Mouse (Mus musculus) liver, embryonic 14 days (tissue): Measurements from ENCODE around the gene Wwox. TPM values are rescaled to one million over a fixed set of nuclear protein-coding genes. Genes with fewer than 3 reads are reported as not detected.

Experiments
- polyA plus RNA-seq: library from polyadenylated mRNA; depleted of rRNA; stranded (reverse); fragments of >200 nt; gene quantifications from 2 replicates; pipeline ENCODE4 v1.2.3, GENCODE M21; 2012; rRNA removed

The Wwox gene
- 1.9 and 2.3 TPM in 2 replicates for polyA plus RNA-seq

GRCm38 (mm10) chr8:114439334-114440204 lies at the start of gene Wwox:
Gene Wwox, plus strand, starts transcription at chr8:114439655.

GRCm38 (mm10) chr8:114417786-114418185 lies 21.7 kb upstream of the Wwox start, which contains the start of gene Clec3a:
Gene Clec3a, plus strand, starts transcription at chr8:114418086.

Other genes with a start within 250 kb of the Wwox start
- 0.02 and 0.05 TPM in 2 replicates for gene Vat1l, start 234.0 kb upstream of the Wwox start, polyA plus RNA-seq
- gene Clec3a, start 21.6 kb upstream of the Wwox start, polyA plus RNA-seq: not detected in 2 replicates